Mouse (Mus musculus) hematopoietic stem cell, adult 5-6 weeks (primary cell): ENCODE results near the gene Fam120a. TPM values are rescaled to one million over a fixed set of nuclear protein-coding genes. Genes with fewer than 3 reads are reported as not detected.
A peak's percentile ranks its signal among the peaks of the same experiment; 100 is the strongest.

Source experiments
- ATAC-seq, 2 experiments: fragments of 125-278 bp in 1 of 2; replicated peaks in 1 of 2; 2 replicates each; pipeline ENCODE4 v1.8.0; 2016 to 2017; ENCODE audit warnings: inconsistent platforms in 2 of 2, mild to moderate bottlenecking in 2 of 2, moderate number of reproducible peaks in 2 of 2, low read depth in 1 of 2, moderate TSS enrichment in 1 of 2; ENCODE audit not compliant: low FRiP score in 2 of 2, poor library complexity in 2 of 2, severe bottlenecking in 2 of 2, insufficient read depth in 1 of 2, low TSS enrichment in 1 of 2
- total RNA-seq: library from RNA; stranded (forward); fragments of 172-1452, 232-1000 nt; gene quantifications from 2 replicates; pipeline ENCODE4 v1.2.3, GENCODE M21; 2017

Gene Fam120a
- total RNA-seq, 1 experiment from 2014 or later, result 117 TPM

DNA sequence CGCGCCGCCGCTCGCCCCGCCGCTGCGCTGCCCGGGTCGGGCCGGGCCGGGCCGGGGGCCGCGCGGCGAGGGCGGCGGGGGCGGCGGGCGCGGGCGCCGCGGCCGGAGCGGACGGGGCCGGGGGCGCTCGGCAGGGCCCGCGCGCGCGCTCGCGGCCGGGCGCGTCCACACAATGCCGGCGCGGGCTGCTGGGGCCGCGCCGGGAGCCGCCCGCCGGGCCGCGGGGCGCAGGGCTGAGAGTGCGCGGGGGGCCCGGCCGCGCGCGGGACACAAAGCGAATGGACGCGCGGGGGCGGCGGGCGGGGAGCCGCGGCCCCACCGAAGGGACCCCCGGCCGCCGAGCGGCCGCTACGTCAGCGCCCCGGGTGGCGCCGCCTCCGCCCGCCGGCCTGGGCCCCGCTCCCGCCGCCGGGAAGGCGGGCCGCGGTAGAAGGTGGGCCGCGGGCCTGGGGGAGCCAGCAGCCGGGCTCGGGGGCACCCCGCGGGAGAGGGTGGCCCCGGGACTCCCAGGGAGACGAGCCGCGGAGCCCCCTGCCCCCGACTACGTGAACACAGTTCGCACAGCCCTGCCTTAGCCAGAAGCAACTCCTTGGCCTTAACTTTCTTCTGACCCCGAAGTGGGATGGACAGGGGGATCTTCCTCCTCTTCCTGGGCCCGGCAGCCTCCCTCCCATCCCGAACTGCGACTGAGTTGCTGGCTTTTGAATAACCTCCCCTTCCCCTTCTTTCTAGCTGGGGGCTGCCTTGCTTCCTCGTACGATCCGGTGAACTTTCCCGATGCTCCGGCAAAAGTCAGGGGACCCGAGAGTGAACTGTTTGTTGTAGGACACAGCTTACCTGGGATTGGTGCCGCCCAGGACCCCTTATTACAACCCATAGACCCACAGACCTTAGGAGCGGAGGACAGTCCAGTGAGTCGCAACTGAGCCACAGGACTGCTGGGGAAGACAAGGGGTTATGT lies 96.8 kb downstream of the Fam120a start, which contains the start of gene Phf2:
Gene Phf2 (minus strand): TSS at position 349 of the 961 bp plus-strand sequence.
- no peak for ATAC-seq

DNA sequence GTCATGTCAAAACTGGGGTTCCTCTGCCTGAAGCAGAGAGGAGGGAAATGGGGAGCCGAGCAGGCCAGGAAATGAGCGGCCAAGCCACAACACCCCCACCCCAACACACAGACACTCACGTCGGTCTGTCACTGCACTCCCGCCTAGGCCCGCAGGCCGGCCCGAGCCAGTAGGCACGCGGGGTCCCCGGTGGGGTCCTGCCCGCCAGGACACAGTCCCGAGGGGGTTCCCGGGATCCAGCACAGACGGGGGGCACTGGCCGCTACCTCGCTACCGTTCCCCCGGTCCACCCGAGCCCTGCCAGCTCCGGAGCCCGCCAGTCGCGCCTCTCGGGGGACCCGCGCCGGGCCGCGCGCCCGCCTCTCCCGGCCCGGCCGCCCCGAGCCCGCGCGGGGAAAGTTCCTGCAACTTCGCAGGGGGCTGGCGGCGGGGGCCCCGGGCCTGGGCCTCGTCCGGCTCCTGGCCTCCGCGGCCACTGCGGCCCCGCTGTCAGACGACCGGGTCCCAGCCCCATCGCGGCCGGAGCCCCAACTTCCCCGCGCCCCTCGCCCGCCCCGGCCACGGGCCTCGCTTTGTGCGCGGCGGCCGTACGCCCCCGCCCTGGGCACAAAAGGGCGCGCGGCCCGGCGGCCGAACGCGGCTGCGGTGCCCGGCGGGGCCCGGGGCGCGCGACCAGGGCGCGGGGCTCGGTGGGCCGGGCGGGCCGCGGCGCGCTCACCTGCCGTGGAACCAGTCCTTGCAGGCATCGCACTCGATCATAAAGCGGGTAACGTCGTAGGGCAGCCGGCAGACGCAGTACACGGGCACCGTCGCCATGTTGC lies 97.7 kb downstream of the Fam120a start:
- peak; percentile 35 to 49 for ATAC-seq

DNA sequence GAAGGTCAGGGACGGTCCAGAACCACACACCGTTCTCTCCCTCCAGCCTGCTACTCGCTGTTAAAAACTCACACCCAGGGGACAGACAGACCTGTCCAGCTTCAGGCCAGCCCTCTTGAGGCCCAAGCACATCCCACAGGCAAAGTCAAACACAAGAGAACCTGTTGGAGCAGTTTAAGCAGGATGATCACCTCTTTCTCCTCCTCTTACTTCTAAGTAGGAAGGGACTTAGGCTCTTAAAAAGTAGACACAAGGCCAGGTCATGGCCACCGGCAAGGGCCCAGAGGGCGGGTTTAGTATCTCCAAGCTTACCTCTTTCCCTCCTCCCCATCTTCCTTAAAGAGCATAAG lies 98.2 kb downstream of the Fam120a start:
- ATAC-seq, result peak in 1 of 2 experiments; percentile 2; a peak in 1 of 4 replicates

DNA sequence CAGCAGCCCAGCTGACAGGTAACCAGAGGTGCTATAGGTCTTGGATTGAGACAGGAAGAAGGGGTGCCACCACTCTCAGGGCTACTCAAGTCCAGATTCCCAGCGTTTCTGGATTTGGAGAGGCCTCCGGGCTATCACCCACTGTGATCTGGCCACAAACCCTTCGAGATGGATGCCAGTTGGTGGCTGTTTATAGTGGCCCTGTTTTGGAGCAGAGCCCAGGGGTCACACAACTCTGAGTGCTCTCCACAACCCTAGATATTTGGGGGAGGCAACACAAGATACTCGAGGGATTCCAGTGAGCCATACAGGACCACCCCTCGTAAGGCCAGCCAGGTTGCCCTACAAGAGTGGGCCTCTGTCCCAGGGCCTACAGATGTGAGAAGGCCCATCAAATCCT lies 98.7 kb downstream of the Fam120a start:
- no peak; a peak in 1 of 4 replicates for ATAC-seq

- ATAC-seq, result no peak
Observed at GRCm38 (mm10) chr13:48864673-48865356, 103.0 kb downstream of the Fam120a start.

DNA sequence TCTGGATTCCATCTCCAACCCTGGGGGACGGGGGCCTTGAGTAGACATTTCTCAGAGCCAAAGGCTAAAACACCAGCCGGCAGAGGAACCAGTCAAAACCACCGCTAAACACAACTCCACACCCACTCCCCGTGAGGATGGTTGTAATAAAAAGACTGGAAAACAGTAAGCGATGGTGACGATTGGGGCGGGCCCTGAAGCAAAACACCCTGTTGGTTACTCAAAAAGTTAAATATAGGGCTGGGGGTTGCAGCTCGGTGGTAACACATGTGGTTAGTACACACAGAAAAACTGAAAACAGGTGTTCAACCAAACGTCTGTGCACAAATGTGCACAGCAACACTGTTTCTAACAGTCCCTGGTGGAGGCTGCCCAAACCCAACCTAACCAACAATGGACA lies 104.3 kb downstream of the Fam120a start:
- ATAC-seq, result no peak

DNA sequence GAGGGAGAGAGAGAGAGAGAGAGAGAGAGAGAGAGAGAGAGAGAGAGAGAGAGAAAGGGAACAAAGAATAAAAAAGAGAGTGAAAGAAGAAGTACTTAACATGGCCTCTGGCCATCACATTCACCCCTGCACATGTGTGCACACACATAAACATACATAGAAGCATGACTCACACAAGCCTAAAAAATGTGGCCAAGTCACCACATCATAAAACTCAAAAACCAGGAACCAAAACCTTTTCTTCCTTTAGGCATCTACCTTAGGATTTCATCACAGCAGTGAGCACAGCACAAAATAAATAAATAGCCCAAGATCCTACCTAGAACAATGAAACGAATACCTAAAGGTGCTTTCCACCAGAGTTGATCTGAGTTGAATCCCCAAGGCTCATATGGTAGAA lies 105.9 kb downstream of the Fam120a start:
- ATAC-seq, result no peak

- no peak for ATAC-seq
Observed at GRCm38 (mm10) chr13:48858779-48859178, 109.0 kb downstream of the Fam120a start.

GRCm38 (mm10) chr13:48858054-48858453 lies 109.8 kb downstream of the Fam120a start:
- ATAC-seq, result no peak

DNA sequence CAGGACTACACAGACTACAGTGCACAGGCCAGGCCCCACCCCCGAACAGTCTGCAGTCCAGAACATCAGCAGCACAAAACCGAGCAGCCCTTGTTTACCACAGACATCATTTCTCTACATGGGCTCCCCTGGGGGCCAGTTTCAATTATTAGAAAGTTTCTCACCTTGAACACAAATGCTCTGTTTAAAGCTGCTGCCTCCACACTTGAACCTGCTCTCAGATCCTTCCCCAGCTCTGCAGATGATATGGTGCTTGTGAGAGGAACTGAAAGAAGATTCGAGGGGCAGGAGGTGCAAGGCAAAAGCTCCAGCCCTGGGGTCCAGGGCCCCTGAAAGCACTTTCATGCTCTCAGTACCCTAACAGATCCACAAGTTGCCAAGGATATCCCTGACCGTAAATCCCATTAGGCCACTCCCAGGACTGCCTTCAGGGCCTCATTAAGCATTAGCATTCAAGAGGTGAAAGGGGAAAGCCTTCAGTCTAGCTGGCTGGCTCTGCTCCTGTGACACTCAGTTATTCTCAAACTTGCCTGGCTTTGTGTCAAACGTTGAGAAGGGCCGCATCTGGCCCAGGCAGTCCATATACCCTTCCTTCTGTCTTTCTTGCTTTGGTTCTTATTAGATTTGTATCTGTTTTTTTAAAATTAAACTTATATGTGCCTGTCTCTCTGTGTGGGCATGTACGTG lies 110.4 kb downstream of the Fam120a start:
- no peak for ATAC-seq

- 0 out of 4 replicates have a peak, but pooled peaks of 1 of the 2 experiments have one; percentile 12 for ATAC-seq
Observed at GRCm38 (mm10) chr13:48853947-48854346, 113.9 kb downstream of the Fam120a start.

DNA sequence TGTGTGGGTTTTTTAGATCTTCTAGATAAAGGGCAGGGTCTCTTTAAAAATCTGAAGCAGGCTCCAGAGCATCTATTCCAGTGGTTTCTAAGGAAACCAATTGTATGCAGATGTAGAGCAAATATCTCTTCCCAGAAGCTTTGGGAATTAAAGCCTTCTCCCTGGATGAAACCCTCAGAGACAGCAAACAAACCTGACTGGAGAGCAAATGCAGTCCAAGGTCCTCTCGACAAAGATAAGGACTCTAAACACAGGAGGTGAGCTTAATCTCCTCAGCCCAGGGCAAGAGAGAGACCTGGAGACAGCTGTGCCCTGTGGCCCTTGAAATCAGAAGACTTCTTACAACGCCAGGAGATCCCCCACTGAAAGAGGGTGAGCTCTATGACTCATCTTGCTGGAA lies 114.3 kb downstream of the Fam120a start:
- no peak for ATAC-seq

DNA sequence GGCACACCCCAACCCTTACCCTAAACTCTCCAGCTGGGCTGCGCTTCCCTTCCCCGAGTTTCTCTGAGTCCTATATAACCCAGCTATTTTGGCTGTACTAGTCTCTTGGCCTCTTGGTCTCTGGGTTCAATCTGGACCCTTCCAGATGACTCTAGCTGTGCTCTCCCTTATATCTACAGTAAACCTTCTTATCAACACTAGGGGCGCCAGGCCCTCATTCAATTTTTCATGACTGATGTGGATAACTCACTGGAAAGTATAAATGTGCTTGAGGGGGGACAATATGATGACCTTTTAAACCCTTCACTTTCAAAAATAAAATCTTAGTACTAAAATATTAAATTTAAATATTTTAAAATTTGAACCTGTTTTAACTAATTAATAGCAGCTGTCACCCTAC lies 115.0 kb downstream of the Fam120a start:
- ATAC-seq, result 0 out of 4 replicates have a peak, but pooled peaks of 1 of the 2 experiments have one; percentile 32

GRCm38 (mm10) chr13:48851719-48852118 lies 116.1 kb downstream of the Fam120a start:
- no peak for ATAC-seq

- ATAC-seq, result no peak
Observed at GRCm38 (mm10) chr13:48850771-48851170, 117.0 kb downstream of the Fam120a start.

GRCm38 (mm10) chr13:48850326-48850725 lies 117.5 kb downstream of the Fam120a start:
- ATAC-seq, result no peak

- ATAC-seq, result no peak
Observed at GRCm38 (mm10) chr13:48849155-48849554, 118.7 kb downstream of the Fam120a start.
